Mouse (Mus musculus): ENCODE results near the gene Maco1. TPM values are rescaled to one million over a fixed set of nuclear protein-coding genes. Genes with fewer than 3 reads are reported as not detected.
"Not testable (repeated sequence)": the region's sequence is repeated elsewhere in the genome, so short reads cannot be mapped to it uniquely, and the experiment has no call there.

Gene Maco1
- polyA plus RNA-seq, 1 experiment, result 8.1 TPM

DNA sequence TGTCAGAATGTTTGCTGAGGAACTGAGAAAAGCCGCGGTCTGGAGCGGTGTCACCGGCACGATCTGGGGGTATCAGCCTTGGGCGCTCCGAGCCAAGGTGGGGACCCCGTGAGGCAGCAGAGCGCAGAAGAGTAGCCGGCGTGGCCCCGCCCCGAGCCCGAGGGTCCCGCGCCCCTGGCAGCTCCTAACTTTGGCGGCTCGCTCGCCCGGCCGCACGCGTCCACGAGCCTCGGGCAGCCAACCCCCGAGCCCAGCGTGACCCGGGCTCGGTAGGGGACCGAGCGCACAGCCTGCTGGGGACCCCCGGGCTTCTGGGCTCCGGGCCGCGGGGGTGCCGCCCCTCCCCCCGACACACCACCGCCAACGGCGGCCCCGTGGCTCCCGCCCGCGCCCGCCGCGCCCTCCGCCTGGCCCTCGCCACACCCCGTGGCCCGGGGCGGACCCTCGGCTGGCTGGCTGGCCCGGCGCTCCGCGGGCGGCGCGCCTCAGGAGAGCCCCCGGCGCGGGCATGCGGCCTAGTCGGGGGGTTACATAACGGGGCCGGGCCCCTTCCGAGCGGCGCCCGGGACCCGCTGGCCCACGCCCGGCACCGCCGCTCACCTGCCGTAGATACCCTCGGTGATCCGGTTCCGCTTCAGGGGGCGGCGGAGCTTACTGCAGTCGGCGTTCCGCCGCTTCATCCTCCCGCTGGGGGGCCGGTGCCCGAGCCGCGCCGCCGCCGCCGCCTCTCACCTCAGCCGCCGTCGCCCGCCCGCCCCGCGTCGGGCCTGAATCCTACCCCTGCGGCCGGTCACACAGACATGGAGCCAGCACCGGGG, 498 bp downstream of the Maco1 start:
- H3K36me3 ChIP-seq (ENCODE audit: control insufficient read depth, insufficient read depth, low read length), result no peaks in the 10 kb centered on the region
- WGBS, result under 1% methylated on average over 94 of the region's 106 CpGs
- no peaks in the 10 kb centered on the region for H3K27me3 ChIP-seq (ENCODE audit: control insufficient read depth, insufficient read depth, low read length)
- H3K4me3 ChIP-seq (ENCODE audit: low read depth, low read length), result peak overlapping the region; percentile 77
- peaks cover 1% of the 10 kb centered on the region; the same call in 1 of the 2 replicates for H3K4me1 ChIP-seq (ENCODE audit: control insufficient read depth, insufficient read depth, insufficient read length, low read length)
- peak overlapping the region; percentile 23; the same call in 1 of the 2 replicates for H3K27ac ChIP-seq (ENCODE audit: insufficient read depth, low read depth, low read length)
- TF ChIP-seq POLR2A (IDR thresholded peaks at IDR 0.05; ENCODE audit: low read depth, low read length), result no peak

DNA sequence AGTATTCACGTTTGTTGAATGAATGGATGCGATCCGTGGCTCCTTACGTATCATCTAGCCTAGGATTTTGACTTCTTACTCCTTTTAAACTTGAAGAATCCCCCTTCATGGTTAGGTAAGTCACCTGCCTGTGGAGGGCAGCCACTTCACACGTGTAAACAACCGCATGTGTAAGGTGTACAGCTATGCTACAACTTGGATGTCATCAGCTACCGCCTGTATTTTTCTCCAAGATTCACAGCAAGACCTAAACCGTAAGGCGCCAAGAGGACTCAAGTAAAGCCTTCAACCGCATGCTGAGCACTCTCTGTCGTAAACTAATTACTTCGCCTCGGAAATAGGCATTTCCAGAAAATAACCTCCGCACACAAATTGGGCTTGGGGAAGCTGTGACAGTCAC, 1.3 kb downstream of the Maco1 start:
- TF ChIP-seq POLR2A (IDR thresholded peaks at IDR 0.05; ENCODE audit: low read depth, low read length) (no peak), CTCF (IDR thresholded peaks at IDR 0.05; ENCODE audit: extremely low read depth, insufficient read length, insufficient replicate concordance, low read depth, low read length) (no peak)
- H3K27ac ChIP-seq (ENCODE audit: insufficient read depth, low read depth, low read length), result no peak overlapping the region
- H3K27me3 ChIP-seq (ENCODE audit: control insufficient read depth, insufficient read depth, low read length), result no peaks in the 10 kb centered on the region
- no peaks in the 10 kb centered on the region for H3K36me3 ChIP-seq (ENCODE audit: control insufficient read depth, insufficient read depth, low read length)
- WGBS, result 20% methylated on average over 14 of the region's 14 CpGs
- peaks cover 1% of the 10 kb centered on the region; the same call in 1 of the 2 replicates for H3K4me1 ChIP-seq (ENCODE audit: control insufficient read depth, insufficient read depth, insufficient read length, low read length)
- peak overlapping the region; percentile 77; the same call in 1 of the 2 replicates for H3K4me3 ChIP-seq (ENCODE audit: low read depth, low read length)

DNA sequence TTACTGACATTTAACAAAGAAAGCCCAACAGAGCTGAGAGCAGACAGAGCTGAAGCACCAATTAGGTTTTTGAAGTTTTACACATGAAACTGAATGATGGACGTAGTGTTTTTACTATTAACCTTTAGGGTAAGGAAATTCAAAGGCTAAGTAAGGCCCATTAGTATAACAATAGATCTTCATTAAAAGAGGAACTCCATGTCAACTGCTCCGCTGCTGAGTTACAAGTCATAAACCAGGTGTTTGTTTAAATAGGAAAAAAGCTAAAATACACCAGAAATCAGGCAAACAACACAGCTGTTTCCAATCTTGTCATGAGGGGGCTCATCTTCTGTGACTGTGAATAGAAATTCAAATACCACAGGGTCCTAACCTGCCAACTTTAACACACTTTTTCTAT, 1.9 kb downstream of the Maco1 start:
- TF ChIP-seq POLR2A (IDR thresholded peaks at IDR 0.05; ENCODE audit: low read depth, low read length) (no peak), CTCF (IDR thresholded peaks at IDR 0.05; ENCODE audit: extremely low read depth, insufficient read length, insufficient replicate concordance, low read depth, low read length) (no peak)
- WGBS, result 83% methylated on average over 2 of the region's 2 CpGs
- Histone ChIP-seq H3K36me3 (ENCODE audit: control insufficient read depth, insufficient read depth, low read length) (no peaks in the 10 kb centered on the region), H3K4me1 (ENCODE audit: control insufficient read depth, insufficient read depth, insufficient read length, low read length) (peaks cover 1% of the 10 kb centered on the region; the same call in 1 of the 2 replicates), H3K27ac (ENCODE audit: insufficient read depth, low read depth, low read length) (no peak overlapping the region), H3K4me3 (ENCODE audit: low read depth, low read length) (no peak overlapping the region), H3K27me3 (ENCODE audit: control insufficient read depth, insufficient read depth, low read length) (no peaks in the 10 kb centered on the region)

DNA sequence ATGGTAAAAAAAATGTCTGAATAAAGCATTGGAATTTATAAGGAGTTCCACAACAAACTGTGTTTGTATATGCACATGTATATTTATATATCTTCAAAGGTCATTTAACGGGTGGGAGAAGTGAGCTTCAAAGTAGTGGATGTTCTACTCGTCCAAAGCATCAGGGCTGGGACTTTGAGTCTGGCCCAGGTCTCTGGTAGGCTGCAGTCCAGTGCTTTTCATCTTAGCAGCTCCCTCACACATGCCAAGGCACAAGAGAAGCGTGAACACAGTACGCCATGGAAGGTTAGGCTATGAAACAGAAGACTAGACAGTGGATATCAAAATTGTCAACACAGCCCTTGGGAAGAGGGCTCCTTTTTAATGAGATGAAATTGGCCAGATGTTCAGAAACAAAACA, 2.6 kb downstream of the Maco1 start:
- no peak overlapping the region for H3K27ac ChIP-seq (ENCODE audit: insufficient read depth, low read depth, low read length)
- 82% methylated on average over 4 of the region's 4 CpGs for WGBS
- H3K36me3 ChIP-seq (ENCODE audit: control insufficient read depth, insufficient read depth, low read length), result no peaks in the 10 kb centered on the region
- no peak overlapping the region for H3K4me3 ChIP-seq (ENCODE audit: low read depth, low read length)
- no peaks in the 10 kb centered on the region for H3K27me3 ChIP-seq (ENCODE audit: control insufficient read depth, insufficient read depth, low read length)
- TF ChIP-seq CTCF (IDR thresholded peaks at IDR 0.05; ENCODE audit: extremely low read depth, insufficient read length, insufficient replicate concordance, low read depth, low read length) (no peak), POLR2A (IDR thresholded peaks at IDR 0.05; ENCODE audit: low read depth, low read length) (no peak)
- peaks cover 1% of the 10 kb centered on the region; the same call in 1 of the 2 replicates for H3K4me1 ChIP-seq (ENCODE audit: control insufficient read depth, insufficient read depth, insufficient read length, low read length)

DNA sequence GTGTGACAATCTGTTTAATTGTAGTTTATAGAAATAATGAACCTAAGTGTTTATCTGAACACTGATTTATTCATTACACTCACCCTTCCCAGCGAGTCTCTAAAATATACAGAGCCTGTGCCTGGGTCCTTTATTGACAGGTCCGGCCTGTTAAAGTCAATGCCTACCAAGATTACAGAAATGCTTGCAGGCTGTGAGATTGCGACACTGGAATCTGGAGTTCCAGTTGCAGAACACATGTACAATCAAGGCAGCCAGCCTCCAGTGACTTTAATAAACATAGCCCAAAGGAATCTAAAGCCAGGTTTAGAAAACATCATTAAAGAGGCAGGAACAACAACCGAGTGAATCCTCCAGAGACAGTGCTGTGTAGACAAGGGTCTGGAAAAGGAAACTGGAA, 5.6 kb downstream of the Maco1 start:
- Histone ChIP-seq H3K27ac (ENCODE audit: insufficient read depth, low read depth, low read length) (no peak overlapping the region), H3K4me1 (ENCODE audit: control insufficient read depth, insufficient read depth, insufficient read length, low read length) (peaks cover 5% of the 10 kb centered on the region; the same call in 1 of the 2 replicates), H3K4me3 (ENCODE audit: low read depth, low read length) (no peak overlapping the region), H3K36me3 (ENCODE audit: control insufficient read depth, insufficient read depth, low read length) (no peaks in the 10 kb centered on the region), H3K27me3 (ENCODE audit: control insufficient read depth, insufficient read depth, low read length) (no peaks in the 10 kb centered on the region)
- WGBS, result 74% methylated on average over 4 of the region's 4 CpGs
- no peak for TF ChIP-seq POLR2A (IDR thresholded peaks at IDR 0.05; ENCODE audit: low read depth, low read length)
- TF ChIP-seq CTCF (IDR thresholded peaks at IDR 0.05; ENCODE audit: extremely low read depth, insufficient read length, insufficient replicate concordance, low read depth, low read length), result no peak

DNA sequence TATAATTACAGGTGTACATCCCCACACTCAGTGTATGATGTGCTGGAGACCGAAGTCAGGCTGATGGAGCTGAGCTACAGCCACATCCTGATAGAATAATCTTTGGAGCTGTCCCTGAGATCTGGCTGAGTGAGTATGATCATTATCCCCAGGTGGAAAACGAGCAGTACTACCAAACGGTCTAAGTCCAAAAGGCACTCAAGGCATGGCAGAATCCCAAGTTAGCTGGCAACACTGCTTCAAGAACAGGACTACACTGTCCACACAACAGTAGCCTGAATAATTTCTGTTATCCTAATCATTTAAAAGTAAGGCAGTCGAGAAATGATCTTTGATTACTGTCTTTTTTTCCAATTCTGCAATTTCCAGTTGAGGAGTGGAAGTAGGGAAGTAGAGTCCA, 9.6 kb downstream of the Maco1 start:
- H3K36me3 ChIP-seq (ENCODE audit: control insufficient read depth, insufficient read depth, low read length), result no peaks in the 10 kb centered on the region
- no peaks in the 10 kb centered on the region for H3K27me3 ChIP-seq (ENCODE audit: control insufficient read depth, insufficient read depth, low read length)
- H3K4me3 ChIP-seq (ENCODE audit: low read depth, low read length), result no peak overlapping the region
- TF ChIP-seq POLR2A (IDR thresholded peaks at IDR 0.05; ENCODE audit: low read depth, low read length) (no peak), CTCF (IDR thresholded peaks at IDR 0.05; ENCODE audit: extremely low read depth, insufficient read length, insufficient replicate concordance, low read depth, low read length) (no peak)
- peaks cover 5% of the 10 kb centered on the region; the same call in 1 of the 2 replicates for H3K4me1 ChIP-seq (ENCODE audit: control insufficient read depth, insufficient read depth, insufficient read length, low read length)
- WGBS, result 21% methylated on average over 4 of the region's 4 CpGs
- H3K27ac ChIP-seq (ENCODE audit: insufficient read depth, low read depth, low read length), result no peak overlapping the region

DNA sequence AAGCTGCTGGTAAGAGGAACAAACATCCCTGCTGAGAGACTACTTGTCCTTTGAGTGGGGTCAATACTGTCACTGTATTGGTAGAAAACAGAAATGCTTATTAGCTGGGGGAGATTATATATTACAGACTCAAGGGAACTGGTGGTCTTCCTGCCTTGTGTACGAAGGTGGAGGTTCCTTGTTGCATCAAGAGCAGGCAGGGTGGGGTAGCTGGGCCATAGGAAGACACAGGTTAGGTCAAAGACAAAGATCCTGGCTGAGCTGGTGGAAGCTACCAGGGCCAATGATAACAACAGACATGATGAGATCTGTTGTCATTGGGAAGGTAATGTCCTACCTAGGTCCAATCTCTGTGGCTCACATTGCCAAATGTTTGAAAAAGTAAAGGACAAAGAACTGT, 12.9 kb downstream of the Maco1 start:
- no peaks in the 10 kb centered on the region for H3K27me3 ChIP-seq (ENCODE audit: control insufficient read depth, insufficient read depth, low read length)
- WGBS, result 82% methylated on average over 1 of the region's 1 CpGs
- no peak for TF ChIP-seq CTCF (IDR thresholded peaks at IDR 0.05; ENCODE audit: extremely low read depth, insufficient read length, insufficient replicate concordance, low read depth, low read length)
- TF ChIP-seq POLR2A (IDR thresholded peaks at IDR 0.05; ENCODE audit: low read depth, low read length), result no peak
- no peak overlapping the region for H3K4me3 ChIP-seq (ENCODE audit: low read depth, low read length)
- H3K4me1 ChIP-seq (ENCODE audit: control insufficient read depth, insufficient read depth, insufficient read length, low read length), result peaks cover 4% of the 10 kb centered on the region; the same call in 1 of the 2 replicates
- H3K36me3 ChIP-seq (ENCODE audit: control insufficient read depth, insufficient read depth, low read length), result peaks cover 2% of the 10 kb centered on the region; the same call in 1 of the 2 replicates
- no peak overlapping the region for H3K27ac ChIP-seq (ENCODE audit: insufficient read depth, low read depth, low read length)

DNA sequence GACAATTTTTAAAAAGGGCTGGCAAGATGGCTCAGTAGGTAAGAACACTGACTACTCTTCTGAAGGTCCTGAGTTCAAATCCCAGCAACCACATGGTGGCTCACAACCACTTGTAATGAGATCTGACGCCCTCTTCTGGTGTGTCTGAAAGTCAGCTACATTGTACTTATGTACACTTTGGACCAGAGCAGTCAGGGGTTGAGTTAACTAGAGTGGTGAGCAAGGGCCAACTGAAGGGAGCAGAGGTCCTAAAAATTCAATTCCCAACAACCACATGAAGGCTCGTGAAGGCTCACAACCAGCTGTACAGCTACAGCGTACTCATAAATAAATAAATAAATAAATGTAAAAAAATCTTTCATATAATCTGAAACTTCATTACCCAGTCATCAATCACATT, 14.4 kb downstream of the Maco1 start:
- WGBS, result 90% methylated on average over 3 of the region's 3 CpGs
- not testable (repeated sequence) for H3K27me3 ChIP-seq (ENCODE audit: control insufficient read depth, insufficient read depth, low read length); H3K27ac ChIP-seq (ENCODE audit: insufficient read depth, low read depth, low read length); H3K36me3 ChIP-seq (ENCODE audit: control insufficient read depth, insufficient read depth, low read length); H3K4me1 ChIP-seq (ENCODE audit: control insufficient read depth, insufficient read depth, insufficient read length, low read length); H3K4me3 ChIP-seq (ENCODE audit: low read depth, low read length)
